Mouse (Mus musculus): ENCODE data around the gene Fbln7. TPM values are rescaled to one million over a fixed set of nuclear protein-coding genes. Genes with fewer than 3 reads are reported as not detected.
A peak's percentile ranks its signal among the peaks of the same experiment; 100 is the strongest.

Fbln7 gene
- 2.8 and 3.1 TPM in 2 replicates for polyA plus RNA-seq (2016; fragmentation: Nextera tagmentation; extraction: Ambion mirVana)

DNA sequence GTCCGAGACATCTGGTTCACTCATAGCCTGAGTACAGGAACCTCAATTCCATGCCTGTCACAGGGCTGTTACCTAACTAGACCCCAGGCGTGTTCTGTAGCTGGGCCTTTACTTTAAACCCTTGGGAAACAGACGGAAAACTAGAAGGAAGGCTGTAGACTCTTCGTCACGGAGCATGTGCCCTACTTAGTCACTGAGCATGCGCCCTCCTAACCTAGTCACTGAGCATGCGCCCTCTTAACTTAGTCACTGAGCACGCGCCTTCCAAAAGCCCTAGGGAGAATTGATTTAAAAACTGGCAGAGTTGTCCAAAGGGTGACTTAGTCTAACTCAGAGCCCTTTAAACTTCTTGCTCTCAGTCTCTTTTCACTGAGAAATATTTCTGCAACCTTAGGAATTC lies at the start of gene Fbln7:
Gene Fbln7, plus strand, starts transcription at position 346 of the 400 bp plus-strand sequence.
- peaks cover 32% of the 10 kb centered on the region for H3K27me3 ChIP-seq (ENCODE audit: insufficient read depth, poor library complexity, severe bottlenecking)
- WGBS = 92% methylated on average over 9 of the region's 9 CpGs
- peak within 1 kb of the TSS; percentile 72 for H3K27ac ChIP-seq
- no peaks in the 10 kb centered on the region for H3K9me3 ChIP-seq
- peaks cover 11% of the 10 kb centered on the region for H3K4me1 ChIP-seq (replicated peaks)
- H3K36me3 ChIP-seq = no peaks in the 10 kb centered on the region
- peak within 1 kb of the TSS; percentile 60 for H3K4me3 ChIP-seq
- no peak for DNase-seq (ENCODE audit: low spot score)

GRCm38 (mm10) chr2:128816311-128816710 lies 46.5 kb upstream of the Fbln7 start:
- Histone ChIP-seq H3K27ac (no peak overlapping the region), H3K4me1 (replicated peaks) (peaks cover 21% of the 10 kb centered on the region), H3K4me3 (no peak overlapping the region), H3K9me3 (no peaks in the 10 kb centered on the region), H3K36me3 (no peaks in the 10 kb centered on the region), H3K27me3 (ENCODE audit: insufficient read depth, poor library complexity, severe bottlenecking) (no peaks in the 10 kb centered on the region)
- DNase-seq (ENCODE audit: low spot score) = no peak
- WGBS = 76% methylated on average over 1 of the region's 1 CpGs

DNA sequence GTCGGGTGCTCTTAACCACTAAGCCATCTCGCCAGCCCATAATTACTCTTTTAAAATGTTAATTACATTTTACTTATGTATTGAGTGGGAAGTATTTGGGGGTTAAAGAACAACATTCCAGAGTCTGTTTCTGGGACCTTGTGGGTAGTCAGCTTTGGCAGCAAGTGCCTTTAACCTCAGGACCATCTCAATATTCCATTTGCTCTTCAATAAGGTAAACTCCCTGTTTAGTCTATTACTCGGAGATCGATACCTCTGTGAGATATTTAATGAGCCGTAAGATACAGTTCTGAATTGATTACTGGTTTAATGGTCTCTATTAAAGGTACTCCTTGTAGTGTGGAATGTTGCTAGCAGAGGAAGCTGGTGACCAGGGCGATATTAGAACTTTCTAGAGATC lies 45.9 kb upstream of the Fbln7 start:
- H3K27ac ChIP-seq = no peak overlapping the region
- H3K4me1 ChIP-seq (replicated peaks) = peaks cover 27% of the 10 kb centered on the region
- 54% methylated on average over 6 of the region's 6 CpGs for WGBS
- DNase-seq (ENCODE audit: low spot score) = no peak
- H3K4me3 ChIP-seq = peak overlapping the region; percentile 84
- H3K9me3 ChIP-seq = no peaks in the 10 kb centered on the region
- no peaks in the 10 kb centered on the region for H3K36me3 ChIP-seq
- no peaks in the 10 kb centered on the region for H3K27me3 ChIP-seq (ENCODE audit: insufficient read depth, poor library complexity, severe bottlenecking)

GRCm38 (mm10) chr2:128817387-128817785 lies 45.4 kb upstream of the Fbln7 start:
- DNase-seq (ENCODE audit: low spot score) = no peak
- H3K9me3 ChIP-seq = no peaks in the 10 kb centered on the region
- H3K4me1 ChIP-seq (replicated peaks) = peaks cover 27% of the 10 kb centered on the region
- H3K27ac ChIP-seq = peak overlapping the region; percentile 96
- H3K4me3 ChIP-seq = peak overlapping the region; percentile 84
- no peaks in the 10 kb centered on the region for H3K27me3 ChIP-seq (ENCODE audit: insufficient read depth, poor library complexity, severe bottlenecking)
- H3K36me3 ChIP-seq = no peaks in the 10 kb centered on the region
- 2% methylated on average over 7 of the region's 7 CpGs for WGBS

GRCm38 (mm10) chr2:128817786-128818681 lies 44.7 kb upstream of the Fbln7 start, which contains the start of gene Tmem87b:
Tmem87b (plus strand) TSS chr2:128818118.
- H3K27me3 ChIP-seq (ENCODE audit: insufficient read depth, poor library complexity, severe bottlenecking) = no peaks in the 10 kb centered on the region
- H3K4me3 ChIP-seq = peak within 1 kb of the TSS; percentile 84
- H3K4me1 ChIP-seq (replicated peaks) = peaks cover 27% of the 10 kb centered on the region
- peak; percentile 98 for DNase-seq (ENCODE audit: low spot score)
- H3K36me3 ChIP-seq = no peaks in the 10 kb centered on the region
- under 1% methylated on average over 59 of the region's 59 CpGs for WGBS
- no peaks in the 10 kb centered on the region for H3K9me3 ChIP-seq
- peak within 1 kb of the TSS; percentile 96 for H3K27ac ChIP-seq

- Histone ChIP-seq H3K9me3 (no peaks in the 10 kb centered on the region), H3K4me1 (replicated peaks) (peaks cover 27% of the 10 kb centered on the region), H3K27ac (peak overlapping the region; percentile 96), H3K27me3 (ENCODE audit: insufficient read depth, poor library complexity, severe bottlenecking) (no peaks in the 10 kb centered on the region), H3K36me3 (peaks cover 8% of the 10 kb centered on the region; the same call in 1 of the 2 replicates), H3K4me3 (peak overlapping the region; percentile 84)
- DNase-seq (ENCODE audit: low spot score) = no peak
- WGBS = 24% methylated on average over 14 of the region's 14 CpGs
Observed at GRCm38 (mm10) chr2:128818956-128819643, 43.7 kb upstream of the Fbln7 start.

- Histone ChIP-seq H3K4me3 (no peak overlapping the region), H3K27me3 (ENCODE audit: insufficient read depth, poor library complexity, severe bottlenecking) (no peaks in the 10 kb centered on the region), H3K36me3 (peaks cover 19% of the 10 kb centered on the region), H3K9me3 (no peaks in the 10 kb centered on the region), H3K27ac (no peak overlapping the region), H3K4me1 (replicated peaks) (peaks cover 23% of the 10 kb centered on the region)
- 93% methylated on average over 2 of the region's 2 CpGs for WGBS
- no peak for DNase-seq (ENCODE audit: low spot score)
Observed at GRCm38 (mm10) chr2:128820631-128821030, 42.1 kb upstream of the Fbln7 start.

GRCm38 (mm10) chr2:128823893-128824292 lies 38.9 kb upstream of the Fbln7 start:
- peaks cover 18% of the 10 kb centered on the region for H3K4me1 ChIP-seq (replicated peaks)
- WGBS = 94% methylated on average over 5 of the region's 5 CpGs
- no peak overlapping the region for H3K27ac ChIP-seq
- no peaks in the 10 kb centered on the region for H3K27me3 ChIP-seq (ENCODE audit: insufficient read depth, poor library complexity, severe bottlenecking)
- H3K4me3 ChIP-seq = no peak overlapping the region
- H3K9me3 ChIP-seq = no peaks in the 10 kb centered on the region
- no peak for DNase-seq (ENCODE audit: low spot score)
- peaks cover 51% of the 10 kb centered on the region for H3K36me3 ChIP-seq

GRCm38 (mm10) chr2:128827787-128828186 lies 35.0 kb upstream of the Fbln7 start:
- H3K9me3 ChIP-seq = no peaks in the 10 kb centered on the region
- DNase-seq (ENCODE audit: low spot score) = no peak
- no peaks in the 10 kb centered on the region for H3K4me1 ChIP-seq (replicated peaks)
- WGBS = 96% methylated on average over 1 of the region's 1 CpGs
- no peak overlapping the region for H3K27ac ChIP-seq
- peaks cover 89% of the 10 kb centered on the region for H3K36me3 ChIP-seq
- H3K4me3 ChIP-seq = no peak overlapping the region
- no peaks in the 10 kb centered on the region for H3K27me3 ChIP-seq (ENCODE audit: insufficient read depth, poor library complexity, severe bottlenecking)

GRCm38 (mm10) chr2:128832611-128833010 lies 30.2 kb upstream of the Fbln7 start:
- 85% methylated on average over 3 of the region's 3 CpGs for WGBS
- no peak overlapping the region for H3K27ac ChIP-seq
- H3K36me3 ChIP-seq = peaks cover 98% of the 10 kb centered on the region
- H3K4me1 ChIP-seq (replicated peaks) = no peaks in the 10 kb centered on the region
- no peak for DNase-seq (ENCODE audit: low spot score)
- H3K27me3 ChIP-seq (ENCODE audit: insufficient read depth, poor library complexity, severe bottlenecking) = no peaks in the 10 kb centered on the region
- no peaks in the 10 kb centered on the region for H3K9me3 ChIP-seq
- H3K4me3 ChIP-seq = no peak overlapping the region

- 89% methylated on average over 2 of the region's 2 CpGs for WGBS
- H3K4me1 ChIP-seq (replicated peaks) = no peaks in the 10 kb centered on the region
Observed at GRCm38 (mm10) chr2:128833035-128833434, 29.7 kb upstream of the Fbln7 start.

DNA sequence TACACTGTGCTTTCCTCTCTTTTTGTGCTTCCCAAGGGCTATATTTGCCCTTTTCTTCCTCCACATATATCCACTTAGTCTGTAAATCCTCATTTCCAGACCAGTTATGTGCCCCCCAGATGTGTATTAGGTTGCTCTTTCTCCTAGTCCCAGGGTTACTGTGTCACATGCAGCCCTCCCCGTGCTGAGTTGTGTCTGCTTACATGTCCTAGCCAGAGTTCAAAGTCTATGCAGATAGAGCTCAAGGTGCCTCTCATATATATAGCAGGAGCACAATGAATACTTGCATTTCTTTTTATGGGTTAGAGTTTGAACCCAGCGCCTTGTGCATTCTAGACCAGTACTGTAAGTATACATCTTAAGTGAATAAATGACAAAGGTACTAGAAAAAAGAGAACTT lies 29.3 kb upstream of the Fbln7 start:
- Histone ChIP-seq H3K27me3 (ENCODE audit: insufficient read depth, poor library complexity, severe bottlenecking) (no peaks in the 10 kb centered on the region), H3K36me3 (peaks cover 97% of the 10 kb centered on the region), H3K27ac (no peak overlapping the region), H3K9me3 (no peaks in the 10 kb centered on the region), H3K4me1 (replicated peaks) (no peaks in the 10 kb centered on the region), H3K4me3 (no peak overlapping the region)
- whole genome bisulfite sequencing = 94% methylated on average over 2 of the region's 2 CpGs
- no peak for DNase-seq (ENCODE audit: low spot score)

More at GRCm38 (mm10) chr2:128833035-128833434, 29.7 kb upstream of the Fbln7 start:
- Histone ChIP-seq H3K9me3 (no peaks in the 10 kb centered on the region), H3K36me3 (peaks cover 97% of the 10 kb centered on the region), H3K27ac (no peak overlapping the region), H3K27me3 (ENCODE audit: insufficient read depth, poor library complexity, severe bottlenecking) (no peaks in the 10 kb centered on the region), H3K4me3 (no peak overlapping the region)
- DNase-seq (ENCODE audit: low spot score) = no peak

DNA sequence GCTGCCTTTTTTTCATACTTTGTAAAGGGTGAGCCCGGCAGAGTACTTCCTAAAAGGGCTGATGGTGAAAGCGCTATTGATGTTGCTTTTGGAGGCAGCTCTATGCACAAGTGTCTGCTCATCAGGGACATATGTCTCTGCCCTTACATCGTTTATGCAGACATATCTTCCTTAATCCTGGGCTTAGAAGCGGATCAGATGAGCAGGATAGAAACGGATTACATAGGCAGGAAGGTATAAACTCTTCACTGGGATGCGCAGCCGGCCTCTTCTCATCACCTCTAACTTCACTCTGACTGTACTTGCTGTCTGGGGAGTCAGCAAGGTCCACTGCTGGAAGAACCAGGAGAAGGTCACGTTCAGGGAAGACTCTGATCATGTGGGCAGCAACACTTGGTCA lies 25.2 kb upstream of the Fbln7 start:
- no peaks in the 10 kb centered on the region for H3K4me1 ChIP-seq (replicated peaks)
- H3K27ac ChIP-seq = no peak overlapping the region
- no peak overlapping the region for H3K4me3 ChIP-seq
- WGBS = 94% methylated on average over 8 of the region's 8 CpGs
- H3K36me3 ChIP-seq = peaks cover 89% of the 10 kb centered on the region
- DNase-seq (ENCODE audit: low spot score) = no peak
- no peaks in the 10 kb centered on the region for H3K27me3 ChIP-seq (ENCODE audit: insufficient read depth, poor library complexity, severe bottlenecking)
- H3K9me3 ChIP-seq = no peaks in the 10 kb centered on the region

Data from hindbrain, embryonic 10.5 days (tissue).